Mouse (Mus musculus) liver, embryonic 16.5 days (tissue): ENCODE data around the gene Eif3m. TPM values are rescaled to one million over a fixed set of nuclear protein-coding genes. Genes with fewer than 3 reads are reported as not detected.

ENCODE experiments used
- ATAC-seq: fragments of 200-750 bp; cut with Nextera tagmentation; 2 replicates; pipeline ENCODE4 v1.8.0; 2017; ENCODE audit warnings: low read depth, mild to moderate bottlenecking, moderate number of reproducible peaks, moderate library complexity
- H3K27ac ChIP-seq: fragments of 300-500 bp; sonication (generic); 2 replicates; pipeline ENCODE4 v1.5.1; 2014; ENCODE audit warnings: mild to moderate bottlenecking, low read length
- H3K27me3 ChIP-seq: fragments of 300-500 bp; sonication (generic); 2 replicates; pipeline ENCODE4 v1.6.1; 2014; ENCODE audit warnings: low read depth, low read length, mixed read lengths; ENCODE audit not compliant: control insufficient read depth, insufficient read depth
- H3K36me3 ChIP-seq: fragments of 300-500 bp; sonication (generic); 2 replicates; pipeline ENCODE4 v1.6.1; 2014; ENCODE audit warnings: mild to moderate bottlenecking; ENCODE audit not compliant: control insufficient read depth, insufficient read depth
- H3K4me1 ChIP-seq: fragments of 300-500 bp; sonication (generic); 2 replicates; pipeline ENCODE4 v1.6.1; 2014; ENCODE audit warnings: low read depth, low read length, mixed read lengths; ENCODE audit not compliant: control insufficient read depth
- H3K4me2 ChIP-seq: fragments of 300-500 bp; sonication (generic); 2 replicates; pipeline ENCODE4 v1.6.1; 2014; ENCODE audit warnings: low read depth, low read length, mixed read lengths
- H3K4me3 ChIP-seq: fragments of 300-500 bp; sonication (generic); 2 replicates; pipeline ENCODE4 v1.5.1; 2014; ENCODE audit warnings: low read depth, mild to moderate bottlenecking, low read length
- H3K9ac ChIP-seq: fragments of 300-500 bp; sonication (generic); 2 replicates; pipeline ENCODE4 v1.6.1; 2014; ENCODE audit warnings: low read depth, low read length
- H3K9me3 ChIP-seq: fragments of 300-500 bp; sonication (generic); replicated peaks from 2 replicates; pipeline ENCODE4 v1.6.1; 2016; ENCODE audit warnings: low read length; ENCODE audit not compliant: control insufficient read depth
- WGBS: fragments of 180-500 bp; shearing (Covaris S2); extraction: QIAGEN DNeasy Blood & Tissue Kit; methylation state at CpG from one replicate; pipeline ENCODE4 v1.1.7; 2014; ENCODE audit not compliant: insufficient replicate concordance; 5-methylcytosine and 5-hydroxymethylcytosine counted together
- polyA plus RNA-seq: library from polyadenylated mRNA; unstranded; fragments of >200 nt; fragmentation: Nextera tagmentation; extraction: Ambion mirVana; gene quantifications from 2 replicates; pipeline ENCODE4 v1.2.1, GENCODE M21; 2015

Gene Eif3m
- polyA plus RNA-seq, 1 experiment from 2014 or later: 110 TPM

DNA sequence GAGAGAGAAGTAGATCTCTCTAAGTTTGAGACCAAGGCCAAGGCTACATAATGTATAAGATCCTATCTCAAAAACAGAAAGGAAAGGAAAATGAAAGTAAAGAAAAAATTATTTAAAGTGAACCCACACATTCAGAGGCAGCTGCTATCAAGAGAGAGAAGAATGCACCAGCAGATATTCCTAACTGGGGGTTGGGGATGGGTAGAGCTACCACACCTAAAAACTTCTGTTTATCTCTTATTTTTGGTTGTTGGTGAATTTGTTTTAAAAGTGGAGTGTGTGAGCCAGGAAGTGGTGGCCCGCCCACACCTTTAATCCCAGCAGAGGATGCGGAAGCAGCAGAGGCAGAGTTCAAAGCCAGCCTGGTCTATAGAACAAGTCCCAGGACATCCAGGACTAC is 5.0 kb upstream of the Eif3m start:
- no peak overlapping the region; the same call in 1 of the 2 replicates for H3K4me3 ChIP-seq
- peak overlapping the region; percentile 41 for H3K4me2 ChIP-seq
- no peaks in the 10 kb centered on the region for H3K36me3 ChIP-seq
- 32% methylated on average over 2 of the region's 2 CpGs for WGBS
- no peak overlapping the region; the same call in 1 of the 2 replicates for H3K9ac ChIP-seq
- peaks cover 30% of the 10 kb centered on the region for H3K4me1 ChIP-seq
- no peaks in the 10 kb centered on the region for H3K9me3 ChIP-seq
- ATAC-seq: peak; percentile 52
- H3K27ac ChIP-seq: peak overlapping the region; percentile 54; the same call in 1 of the 2 replicates
- H3K27me3 ChIP-seq: no peaks in the 10 kb centered on the region

DNA sequence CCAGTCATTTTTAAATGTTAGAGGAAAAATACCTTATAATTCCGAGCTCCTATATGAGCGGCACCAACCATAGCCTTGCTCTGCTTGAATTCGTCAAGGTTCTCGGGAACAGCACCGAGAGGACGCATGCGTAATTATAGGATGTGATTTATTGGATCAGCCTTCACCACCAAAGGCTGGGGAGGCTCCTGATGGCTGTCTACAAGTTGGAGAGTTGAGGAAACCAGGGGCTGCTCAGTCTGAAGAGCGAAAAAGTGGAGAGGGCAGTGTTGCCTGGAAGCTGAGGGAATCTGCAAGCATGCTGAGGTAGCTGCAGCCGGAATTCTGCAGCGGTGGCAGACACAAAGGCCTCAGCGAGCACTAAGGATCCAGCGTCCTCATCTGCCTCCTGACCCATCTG is 4.4 kb upstream of the Eif3m start:
- Histone ChIP-seq H3K36me3 (no peaks in the 10 kb centered on the region), H3K9me3 (no peaks in the 10 kb centered on the region), H3K4me3 (no peak overlapping the region), H3K27me3 (no peaks in the 10 kb centered on the region), H3K4me1 (peaks cover 30% of the 10 kb centered on the region), H3K4me2 (no peak overlapping the region; the same call in 1 of the 2 replicates), H3K9ac (no peak overlapping the region; the same call in 1 of the 2 replicates), H3K27ac (peak overlapping the region; percentile 31; the same call in 1 of the 2 replicates)
- WGBS: 80% methylated on average over 12 of the region's 12 CpGs
- ATAC-seq: no peak

DNA sequence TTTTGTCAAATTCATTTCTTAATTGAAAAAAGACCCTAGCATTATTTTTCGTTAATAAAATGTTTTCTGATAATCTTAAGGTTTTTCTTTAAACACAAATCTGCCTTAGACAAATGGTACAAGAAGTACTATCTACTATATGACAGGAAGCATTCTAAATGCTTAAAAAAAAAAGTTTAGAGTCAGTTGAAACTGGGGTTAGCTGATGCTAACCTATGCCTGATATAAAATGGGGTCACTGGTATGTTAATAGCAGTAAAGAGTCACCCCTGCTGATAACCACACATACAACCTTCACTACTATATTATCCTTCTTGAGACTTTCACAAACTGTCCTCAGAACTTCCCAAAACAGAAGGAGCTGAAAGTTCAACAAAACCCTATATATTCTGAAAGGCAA is 2.6 kb upstream of the Eif3m start:
- Histone ChIP-seq H3K27ac (no peak overlapping the region), H3K9ac (no peak overlapping the region), H3K4me2 (no peak overlapping the region), H3K36me3 (no peaks in the 10 kb centered on the region), H3K4me1 (peaks cover 33% of the 10 kb centered on the region), H3K4me3 (no peak overlapping the region), H3K9me3 (no peaks in the 10 kb centered on the region), H3K27me3 (no peaks in the 10 kb centered on the region)
- ATAC-seq: no peak
- 76% methylated on average over 1 of the region's 1 CpGs for WGBS

DNA sequence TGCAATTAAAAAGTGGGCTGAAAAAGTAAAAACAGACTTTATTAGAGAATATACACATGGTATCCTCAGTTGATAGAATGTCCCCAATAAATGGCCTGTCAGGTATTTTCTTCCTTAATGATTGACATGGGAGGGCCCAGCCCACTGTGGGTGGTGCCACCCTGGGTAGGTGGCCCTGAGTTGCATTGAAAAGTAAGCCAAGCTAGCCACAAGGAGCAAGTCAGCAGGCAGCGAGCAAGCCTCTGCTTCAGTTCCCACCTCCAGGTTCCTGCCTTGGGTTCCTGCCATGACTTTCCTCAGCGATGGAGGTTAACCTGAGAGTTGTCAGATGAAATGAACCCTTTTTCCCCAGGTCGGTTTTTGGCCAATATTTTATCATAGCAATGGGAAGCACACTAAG is 922 bp upstream of the Eif3m start:
- ATAC-seq: peak; percentile 12; the same call in 1 of the 2 replicates
- no peaks in the 10 kb centered on the region for H3K27me3 ChIP-seq
- WGBS: 63% methylated on average over 3 of the region's 3 CpGs
- H3K4me3 ChIP-seq: no peak overlapping the region
- H3K9me3 ChIP-seq: no peaks in the 10 kb centered on the region
- H3K36me3 ChIP-seq: peaks cover 8% of the 10 kb centered on the region; the same call in 1 of the 2 replicates
- no peak overlapping the region for H3K9ac ChIP-seq
- no peak overlapping the region for H3K27ac ChIP-seq
- H3K4me2 ChIP-seq: peak overlapping the region; percentile 57
- H3K4me1 ChIP-seq: peaks cover 26% of the 10 kb centered on the region

DNA sequence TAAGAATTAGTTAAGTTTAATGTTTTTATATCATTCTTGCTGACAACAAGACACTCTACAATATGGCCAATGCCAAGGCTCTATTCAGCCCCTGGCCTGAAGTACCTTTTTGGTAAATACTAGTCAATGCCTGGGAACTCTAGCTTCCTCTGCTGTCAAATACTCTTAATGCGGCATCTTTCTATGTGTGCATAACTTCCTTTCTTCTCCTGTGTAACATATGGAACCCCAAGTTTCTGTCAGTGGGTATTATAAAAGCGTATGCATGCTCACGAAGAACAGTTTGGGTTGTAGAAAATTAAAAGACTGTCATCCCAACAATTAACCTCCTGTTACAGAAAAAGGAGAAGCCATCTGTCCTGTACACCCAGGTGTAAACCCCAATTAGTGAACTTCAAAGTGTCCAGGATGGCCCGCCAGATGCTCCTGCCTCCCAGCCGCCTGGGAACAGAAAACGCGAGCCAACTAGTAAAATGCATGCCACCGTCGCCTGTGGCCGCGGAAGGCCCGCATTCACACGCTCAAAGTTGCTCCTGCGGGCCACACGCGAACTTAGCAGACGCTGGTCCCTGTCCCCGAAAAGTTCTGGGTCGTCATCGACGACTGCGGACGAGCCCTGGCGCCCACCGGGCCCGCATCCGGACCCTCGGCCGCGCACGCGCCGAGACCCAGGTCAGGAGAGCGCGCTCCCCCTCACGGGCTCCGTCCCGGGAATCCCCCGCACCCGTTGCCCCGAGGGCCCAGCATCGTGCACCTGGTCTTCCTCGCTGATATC is 501 bp downstream of the Eif3m start:
- peak overlapping the region; percentile 69 for H3K4me3 ChIP-seq
- peak; percentile 28 for ATAC-seq
- WGBS: under 1% methylated on average over 43 of the region's 43 CpGs
- peaks cover 15% of the 10 kb centered on the region for H3K36me3 ChIP-seq
- H3K9me3 ChIP-seq: no peaks in the 10 kb centered on the region
- peak overlapping the region; percentile 57 for H3K4me2 ChIP-seq
- H3K9ac ChIP-seq: peak overlapping the region; percentile 72
- peaks cover 15% of the 10 kb centered on the region for H3K4me1 ChIP-seq
- H3K27me3 ChIP-seq: no peaks in the 10 kb centered on the region
- peak overlapping the region; percentile 3 for H3K27ac ChIP-seq

DNA sequence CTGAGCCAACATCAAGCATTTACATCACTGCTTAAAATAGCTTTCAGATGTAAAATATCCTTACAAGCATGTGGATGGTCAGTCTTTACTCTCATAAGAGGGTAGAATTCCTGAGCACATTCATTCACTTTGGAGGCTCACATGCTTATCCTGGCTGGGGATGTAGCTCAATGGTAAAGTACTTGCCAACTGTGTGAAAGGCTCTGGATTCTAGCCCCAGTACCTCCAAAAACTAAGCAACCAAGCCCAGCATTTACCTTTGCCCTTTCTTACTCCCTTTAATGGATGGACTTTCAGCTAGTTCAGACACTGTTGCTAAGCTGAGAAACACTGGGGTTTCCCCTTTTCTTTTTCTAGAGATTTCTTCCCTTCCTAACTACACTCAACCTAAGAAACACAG is 9.6 kb downstream of the Eif3m start:
- H3K27me3 ChIP-seq: no peaks in the 10 kb centered on the region
- no peak for ATAC-seq
- no peak overlapping the region for H3K4me3 ChIP-seq
- H3K9me3 ChIP-seq: no peaks in the 10 kb centered on the region
- no peak overlapping the region for H3K9ac ChIP-seq
- peaks cover 28% of the 10 kb centered on the region for H3K36me3 ChIP-seq
- no peaks in the 10 kb centered on the region for H3K4me1 ChIP-seq
- H3K4me2 ChIP-seq: no peak overlapping the region
- no peak overlapping the region for H3K27ac ChIP-seq

DNA sequence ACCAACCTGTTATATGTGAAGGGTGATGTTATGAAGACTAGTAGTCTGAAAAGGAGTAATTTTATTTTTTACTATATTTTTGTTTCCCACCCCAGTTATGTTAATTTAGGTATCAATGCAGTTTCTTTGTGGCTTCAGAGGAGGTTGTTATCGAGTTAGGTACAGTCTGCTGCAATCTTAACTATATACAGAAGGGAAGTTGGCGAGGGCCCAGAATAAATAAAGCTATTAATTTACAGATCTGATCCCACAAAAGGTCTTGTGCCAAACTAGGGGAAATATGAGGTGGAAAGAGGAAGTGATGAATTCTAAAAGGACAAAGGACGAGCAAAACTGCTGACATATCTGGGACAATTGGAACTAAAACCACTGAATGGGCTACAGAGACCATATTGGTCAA is 20.7 kb downstream of the Eif3m start:
- Histone ChIP-seq H3K4me3 (no peak overlapping the region), H3K9me3 (no peaks in the 10 kb centered on the region), H3K4me2 (no peak overlapping the region), H3K36me3 (peaks cover 10% of the 10 kb centered on the region; the same call in 1 of the 2 replicates), H3K27ac (no peak overlapping the region), H3K4me1 (no peaks in the 10 kb centered on the region), H3K9ac (no peak overlapping the region), H3K27me3 (no peaks in the 10 kb centered on the region)
- ATAC-seq: no peak
- 61% methylated on average over 3 of the region's 3 CpGs for WGBS

DNA sequence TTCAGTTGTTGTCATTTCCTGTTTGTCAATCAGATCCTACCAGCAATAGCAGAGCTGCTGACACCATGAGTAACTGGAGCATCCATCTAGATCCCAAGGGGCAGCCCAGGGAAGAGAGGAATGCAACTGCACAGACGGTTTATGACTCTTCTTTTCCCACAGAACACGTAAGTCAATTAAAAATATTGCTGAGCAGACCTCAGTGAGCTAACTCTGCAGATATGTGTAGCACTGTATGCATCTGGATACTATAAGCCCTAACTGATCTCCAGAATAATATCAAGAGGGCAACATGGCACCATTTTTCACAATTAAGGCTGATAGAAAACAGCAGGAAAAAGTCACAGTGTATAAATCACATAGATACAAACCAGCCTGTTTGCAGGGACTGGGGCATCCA is 22.4 kb downstream of the Eif3m start:
- Histone ChIP-seq H3K4me2 (no peak overlapping the region), H3K9me3 (no peaks in the 10 kb centered on the region), H3K9ac (no peak overlapping the region), H3K27me3 (no peaks in the 10 kb centered on the region), H3K27ac (no peak overlapping the region), H3K4me1 (no peaks in the 10 kb centered on the region), H3K4me3 (no peak overlapping the region), H3K36me3 (peaks cover 5% of the 10 kb centered on the region; the same call in 1 of the 2 replicates)
- ATAC-seq: no peak
- 63% methylated on average over 2 of the region's 2 CpGs for WGBS

DNA sequence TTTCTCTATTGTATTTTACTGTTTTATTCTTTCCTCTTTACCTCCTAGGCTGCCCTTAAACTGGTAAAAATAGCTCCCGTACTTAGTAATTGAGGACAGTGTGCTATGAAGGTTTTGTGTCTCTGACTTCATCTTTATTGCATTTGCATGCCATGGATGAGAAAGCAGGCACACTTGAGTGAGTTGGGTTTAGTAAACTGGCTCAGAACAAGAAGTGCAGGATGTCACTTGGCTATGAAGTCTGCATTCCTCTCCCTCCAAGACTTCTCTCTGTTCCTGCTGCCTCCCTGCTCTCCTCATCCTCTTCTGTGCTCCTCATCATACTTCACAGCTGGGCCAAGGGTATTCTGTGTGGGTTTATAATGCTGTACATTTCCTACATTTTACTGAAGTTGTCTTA is 27.9 kb downstream of the Eif3m start:
- no peak overlapping the region for H3K9ac ChIP-seq
- no peak for ATAC-seq
- H3K4me3 ChIP-seq: no peak overlapping the region

More for the DNA sequence above, 27.9 kb downstream of the Eif3m start:
- 83% methylated on average over 1 of the region's 1 CpGs for WGBS
- H3K4me2 ChIP-seq: no peak overlapping the region
- H3K27ac ChIP-seq: no peak overlapping the region
- H3K9me3 ChIP-seq: no peaks in the 10 kb centered on the region
- no peaks in the 10 kb centered on the region for H3K36me3 ChIP-seq
- no peaks in the 10 kb centered on the region for H3K4me1 ChIP-seq
- no peaks in the 10 kb centered on the region for H3K27me3 ChIP-seq
